Mouse (Mus musculus) natural killer cell, adult 2 months (primary cell): Measurements from ENCODE around the gene Srrt.
A peak's percentile ranks its signal among the peaks of the same experiment; 100 is the strongest.

ENCODE experiments used
- DNase-seq, 2 experiments: peaks; one replicate each; pipeline ENCODE4 v3.0.0; 2022; ENCODE audit warnings: low spot score in 2 of 2

The Srrt gene

GRCm38 (mm10) chr5:137307071-137307912, at the start of gene Srrt:
Gene Srrt, minus strand, starts transcription at chr5:137307674.
- peak; percentile 82 to 88 for DNase-seq

DNA sequence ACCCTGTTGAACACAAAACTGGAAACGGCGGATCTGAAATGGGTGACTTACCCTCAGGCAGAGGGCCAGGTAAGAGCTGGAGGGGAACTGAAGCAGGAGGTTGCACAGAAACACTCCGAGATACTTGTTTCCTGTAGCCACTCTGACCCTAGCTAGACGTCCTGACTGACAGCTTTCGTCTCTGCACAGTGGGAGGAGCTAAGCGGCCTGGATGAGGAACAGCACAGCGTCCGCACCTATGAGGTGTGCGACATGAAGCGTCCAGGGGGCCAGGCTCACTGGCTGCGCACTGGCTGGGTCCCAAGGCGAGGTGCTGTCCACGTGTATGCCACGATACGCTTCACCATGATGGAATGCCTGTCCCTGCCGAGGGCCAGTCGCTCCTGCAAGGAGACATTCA, 46.6 kb upstream of the Srrt start:
- no peak for DNase-seq

DNA sequence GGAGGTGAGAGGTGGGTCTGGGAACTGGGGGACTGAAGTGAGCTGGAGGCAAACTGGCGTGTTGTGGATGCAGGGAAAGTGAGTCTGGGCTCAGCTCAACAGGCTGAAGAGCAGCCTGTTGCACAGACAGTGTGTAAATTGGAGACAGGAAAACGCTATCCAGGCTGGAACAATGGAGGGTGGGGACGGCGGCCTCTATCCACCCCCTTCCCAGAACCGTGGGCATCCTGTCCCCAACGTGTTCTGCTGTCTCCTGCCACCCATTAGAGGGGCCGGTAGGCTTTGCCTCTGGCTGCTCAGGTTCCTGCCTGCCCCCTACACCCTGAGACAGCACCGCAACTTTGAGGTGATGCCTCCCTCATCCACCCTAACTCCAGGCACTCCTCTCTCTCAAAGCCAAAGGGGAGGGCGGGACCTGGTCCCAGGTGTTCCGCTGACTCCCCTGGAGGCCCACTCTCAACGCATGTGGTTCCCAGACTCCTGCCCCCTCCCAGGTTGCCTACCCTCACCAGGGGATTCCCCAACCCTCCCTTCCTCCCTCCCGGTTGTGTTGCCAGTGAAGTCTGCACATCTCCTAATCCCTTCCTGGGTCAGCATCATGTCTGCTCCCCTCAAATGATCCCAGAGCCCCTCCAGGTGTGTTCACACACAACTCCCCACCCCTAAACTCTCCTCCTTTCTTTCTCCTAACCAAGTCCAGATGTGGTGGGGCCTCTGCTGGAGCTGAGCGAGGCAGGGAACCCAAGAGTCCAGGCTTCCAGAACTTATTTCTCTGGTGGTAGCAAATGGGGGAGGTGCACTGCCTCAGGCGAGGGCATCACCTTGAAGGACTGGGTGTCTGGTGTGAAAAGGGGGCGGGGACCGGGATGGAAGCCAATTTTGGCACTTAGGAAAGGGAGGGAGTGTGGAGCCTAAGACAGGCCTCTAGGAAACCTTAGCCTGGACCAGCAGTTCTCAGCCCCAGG, 44.8 kb upstream of the Srrt start:
- DNase-seq, result no peak

DNA sequence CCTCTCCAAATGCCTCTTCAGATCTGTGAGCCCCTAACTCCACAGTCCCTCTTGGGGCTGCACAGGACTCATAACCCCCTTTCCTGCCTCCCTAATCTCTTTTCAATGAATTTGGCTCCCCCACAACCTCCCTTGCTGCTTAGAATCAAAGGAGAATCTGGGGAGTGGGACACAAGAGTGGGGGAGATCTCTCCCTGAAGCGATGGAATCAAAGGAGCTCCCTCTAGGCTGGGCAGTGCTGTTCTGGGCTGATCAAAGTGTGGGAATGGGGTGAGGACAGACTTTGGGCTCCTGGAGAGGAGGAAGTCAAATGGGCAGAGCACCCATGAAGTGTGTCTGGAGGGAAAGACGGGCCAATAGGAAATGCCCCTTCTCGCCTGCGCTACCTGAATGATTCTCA, 43.9 kb upstream of the Srrt start:
- DNase-seq, result no peak

GRCm38 (mm10) chr5:137351058-137351380, 43.5 kb upstream of the Srrt start:
- no peak for DNase-seq

DNA sequence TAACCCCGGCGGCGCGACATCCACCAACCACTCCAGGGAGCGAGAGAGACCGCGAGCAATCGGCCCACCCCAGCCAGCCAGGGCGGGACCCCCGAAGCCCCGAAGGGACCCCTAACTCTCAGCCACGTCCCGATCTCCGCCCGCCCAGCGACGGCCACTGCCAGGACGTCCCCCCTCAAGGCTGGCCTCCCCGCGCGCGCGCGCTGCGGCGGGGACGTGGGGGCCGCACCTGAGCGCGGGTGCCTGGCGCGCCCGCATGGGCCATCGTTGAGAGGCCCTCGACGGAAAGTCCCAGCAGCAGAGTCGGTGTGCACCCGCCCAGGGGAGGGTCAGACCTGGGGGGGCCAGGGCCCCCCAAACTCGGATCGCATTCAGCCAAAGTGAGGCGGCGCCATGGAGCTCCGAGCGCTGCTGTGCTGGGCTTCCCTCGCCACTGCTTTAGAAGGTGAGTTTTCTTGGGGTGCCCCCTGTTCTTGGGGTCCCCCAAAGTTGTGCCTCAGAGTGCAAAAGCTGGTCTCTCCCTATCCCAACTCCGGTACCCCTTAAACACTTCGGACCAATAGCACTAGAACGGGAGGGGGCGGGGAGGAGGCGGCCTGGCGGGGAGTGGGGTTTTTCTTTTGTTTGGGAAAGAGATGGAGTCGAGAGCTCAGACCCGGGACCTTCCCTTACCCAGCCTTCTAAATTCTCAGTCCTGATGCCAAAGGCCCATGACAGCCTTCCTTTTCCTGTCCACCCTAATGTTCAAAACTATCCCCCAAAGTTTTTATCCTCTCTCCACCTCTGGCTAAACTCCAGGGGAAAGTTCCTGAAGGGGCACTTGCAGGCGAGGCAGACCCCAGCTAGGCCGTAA, 43.0 kb upstream of the Srrt start:
- no peak for DNase-seq

DNA sequence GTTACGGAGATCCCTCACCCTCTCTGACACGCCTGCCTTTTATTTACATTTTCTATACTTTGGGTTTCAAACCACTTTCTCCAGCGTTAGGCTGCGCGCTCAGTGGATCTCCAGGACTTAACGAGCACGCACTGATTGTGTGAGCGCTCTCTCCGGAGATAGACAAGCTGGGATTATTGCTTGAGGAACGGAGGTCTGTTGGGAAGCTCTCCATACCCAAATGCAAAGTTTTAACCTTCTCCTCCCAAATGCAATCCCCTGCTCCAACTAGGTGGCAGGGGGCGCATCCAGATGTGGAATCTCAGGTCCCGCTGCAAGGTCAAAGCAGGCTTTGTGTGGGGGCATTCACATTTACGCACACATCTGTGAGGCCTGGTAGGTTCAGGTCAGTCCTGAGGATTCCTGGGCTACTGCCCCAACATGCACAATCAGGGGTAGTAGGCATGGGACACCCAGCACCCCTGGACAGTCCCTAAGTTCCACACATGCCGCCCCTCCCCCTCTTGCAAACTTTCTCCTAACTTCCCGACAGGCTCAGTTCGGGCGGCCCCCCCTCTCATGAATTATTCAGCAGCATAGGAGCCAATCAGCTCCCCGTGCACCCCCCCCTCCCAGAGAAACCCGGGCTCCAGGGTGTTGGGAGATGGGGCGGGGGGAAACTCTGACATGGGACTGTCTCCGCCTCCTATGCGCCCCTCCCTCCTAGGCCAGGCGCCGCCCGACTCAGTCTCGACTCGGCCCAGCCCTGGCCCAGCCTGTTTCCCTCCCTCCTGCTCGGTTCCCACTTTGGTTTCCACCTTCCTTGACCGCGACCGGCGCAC, 42.1 kb upstream of the Srrt start, which contains the start of gene Ephb4:
Ephb4 (plus strand) TSS at position 726 of the 821 bp plus-strand sequence.
- no peak for DNase-seq

- DNase-seq, result no peak
These were observed 41.3 kb upstream of the Srrt start for GRCm38 (mm10) chr5:137348482-137349383.

- DNase-seq, result no peak
These were observed 40.4 kb upstream of the Srrt start for GRCm38 (mm10) chr5:137347856-137348255.

- DNase-seq, result no peak
These were observed 39.5 kb upstream of the Srrt start for GRCm38 (mm10) chr5:137346983-137347382.

DNA sequence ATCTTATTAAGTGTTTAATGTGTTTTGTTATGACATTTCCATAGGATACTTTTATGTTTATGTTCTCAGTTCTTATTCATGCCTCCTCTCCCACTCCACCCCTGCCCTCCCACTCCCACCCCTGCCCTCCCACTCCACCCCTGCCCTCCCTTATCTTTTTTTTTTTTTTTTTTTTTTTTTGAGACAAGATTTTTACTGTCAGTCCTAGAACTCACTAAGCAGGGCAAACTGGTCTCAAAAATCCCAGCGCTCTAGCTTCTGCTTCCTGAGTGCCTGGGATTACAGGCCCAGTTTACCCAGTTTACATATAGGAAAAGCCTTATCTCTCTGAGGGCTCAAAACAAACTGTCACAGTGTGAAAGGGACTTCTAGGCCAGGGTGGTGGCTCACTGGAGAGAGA, 38.9 kb upstream of the Srrt start:
- no peak for DNase-seq

DNA sequence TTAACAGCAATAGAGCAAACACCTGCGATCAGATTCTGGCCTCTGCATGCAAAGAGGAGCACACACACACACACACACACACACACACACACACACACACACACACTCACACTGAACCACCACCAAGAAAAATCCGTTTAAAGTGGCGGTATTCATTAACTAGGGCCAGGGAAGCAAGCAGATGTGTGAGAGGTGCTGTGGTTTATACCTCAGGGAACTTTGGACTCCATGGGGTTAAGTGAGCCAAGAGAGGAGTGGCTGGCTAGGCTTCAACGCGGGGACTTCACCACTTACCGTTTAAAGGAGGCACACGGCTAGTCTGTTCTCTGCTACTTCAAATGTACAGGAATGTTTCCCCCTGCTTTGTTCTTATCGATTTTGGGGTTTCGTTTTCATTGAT, 38.3 kb upstream of the Srrt start:
- no peak for DNase-seq

- no peak for DNase-seq
These were observed 36.4 kb upstream of the Srrt start for GRCm38 (mm10) chr5:137343869-137344268.

GRCm38 (mm10) chr5:137343412-137343811, 35.9 kb upstream of the Srrt start:
- DNase-seq, result no peak

DNA sequence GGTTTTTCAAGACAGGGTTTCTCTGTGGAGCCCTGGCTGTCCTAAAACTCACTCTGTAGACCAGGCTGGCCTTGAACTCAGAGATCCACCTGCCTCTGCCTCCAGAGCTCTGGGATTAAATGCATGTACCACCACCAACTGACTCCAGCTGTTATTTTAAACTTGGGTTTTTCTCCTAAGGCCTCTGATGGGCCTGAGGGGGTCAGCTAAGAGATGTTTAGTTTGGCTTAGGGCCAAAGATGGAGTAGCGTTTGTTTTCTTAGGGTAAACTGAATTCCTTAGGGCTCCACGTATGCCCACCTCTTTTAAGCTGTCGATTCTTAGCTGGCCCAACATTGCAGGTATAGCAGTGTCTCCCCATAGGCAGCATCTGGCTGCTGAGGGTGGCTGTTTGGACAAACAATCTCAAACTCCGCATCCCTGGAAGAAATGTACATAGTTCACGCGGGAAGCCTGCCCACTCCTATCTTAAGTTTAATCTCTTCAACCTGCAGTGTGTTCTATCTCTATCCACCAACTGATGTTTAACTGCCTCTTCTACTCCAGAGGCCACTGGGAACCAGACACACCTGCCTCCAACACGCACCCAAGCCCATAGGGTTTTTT, 35.0 kb upstream of the Srrt start:
- DNase-seq, result no peak

- no peak for DNase-seq
These were observed 32.7 kb upstream of the Srrt start for GRCm38 (mm10) chr5:137340222-137340621.

DNA sequence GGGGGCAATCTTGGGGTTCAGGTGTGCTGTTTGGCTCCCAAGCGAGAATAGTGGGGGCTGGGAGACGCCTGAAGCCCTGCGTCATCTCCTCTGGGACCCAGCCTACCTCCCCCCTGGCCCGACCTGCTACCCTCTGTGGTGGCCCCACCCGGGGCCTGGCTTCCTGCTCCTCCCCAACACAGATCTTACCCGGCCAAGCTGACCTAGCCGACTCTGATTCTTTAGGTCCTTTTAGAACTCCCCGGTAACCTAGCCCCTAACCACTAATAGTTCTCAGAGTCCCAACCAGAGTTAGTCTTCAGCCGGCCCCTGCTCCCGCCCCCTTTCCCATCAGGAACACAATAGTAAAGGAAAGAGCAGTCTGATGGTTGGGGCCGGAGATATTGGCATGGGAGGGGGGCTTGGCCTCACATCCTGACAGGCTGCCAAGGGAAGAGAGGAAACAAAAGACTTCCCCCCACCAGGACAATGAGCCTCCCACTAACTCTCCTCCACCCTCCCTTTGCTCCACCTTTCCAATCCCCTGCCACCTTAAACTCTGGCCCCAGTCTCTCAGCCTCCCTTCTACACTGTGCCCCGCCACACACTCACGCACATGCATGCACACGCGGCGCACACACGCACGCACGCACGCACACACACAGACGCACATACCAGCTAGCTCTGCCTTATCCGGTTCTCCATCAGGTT, 32.0 kb upstream of the Srrt start:
- peak; percentile 13 to 17 for DNase-seq

- DNase-seq, result no peak
These were observed 31.3 kb upstream of the Srrt start for GRCm38 (mm10) chr5:137338663-137339289.
